Mouse (Mus musculus): ENCODE results near the gene Selenof. TPM values are rescaled to one million over a fixed set of nuclear protein-coding genes. Genes with fewer than 3 reads are reported as not detected.

Selenof gene
- total RNA-seq (2021), result 100 to 1,000 TPM in 1 of 2 experiments, 10 to 100 TPM in 1; 98.7 to 111 TPM
- long read RNA-seq, experiment 1, transcript Selenof-201 (5 exons, 1,514 nt), result major isoform, 51 of 58 reads
- long read RNA-seq, experiment 1, partial matches to known transcripts, result 7 of 58 reads
- long read RNA-seq, experiment 1, other reads (novel, unspliced or antisense), result 0 of 58 reads
- long read RNA-seq, experiment 2, transcript Selenof-201 (5 exons, 1,514 nt), result major isoform, 60 of 66 reads
- long read RNA-seq, experiment 2, partial matches to known transcripts, result 5 of 66 reads
- long read RNA-seq, experiment 2, other reads (novel, unspliced or antisense), result 1 of 66 reads

- intact Hi-C loops (cut with DNase I), result loop anchor here (5.0 kb wide), 1 partner anchor 47 kb away; no protein-coding TSS in a partner anchor
- DNase-seq, result peak; percentile 92 to 96
These were observed at the start of gene Selenof, which contains the start of gene Hs2st1 for GRCm38 (mm10) chr3:144570047-144570815. Gene Selenof (plus strand): TSS chr3:144570304. Gene Hs2st1 (minus strand): TSS chr3:144570181.

GRCm38 (mm10) chr3:144527918-144528317 lies 42.2 kb upstream of the Selenof start:
- no peak for DNase-seq
- intact Hi-C loops (cut with DNase I), result no loop called here

GRCm38 (mm10) chr3:144531023-144531422 lies 39.1 kb upstream of the Selenof start:
- no peak for DNase-seq
- intact Hi-C loops (cut with DNase I), result loop anchor here (5.0 kb wide), 1 partner anchor 86 kb away; no protein-coding TSS in a partner anchor

- DNase-seq, result no peak
- intact Hi-C loops (cut with DNase I), result no loop called here
These were observed 35.0 kb upstream of the Selenof start for GRCm38 (mm10) chr3:144535056-144535455.

- no peak for DNase-seq
These were observed 32.8 kb upstream of the Selenof start for GRCm38 (mm10) chr3:144537078-144537855.

GRCm38 (mm10) chr3:144539051-144539450 lies 31.1 kb upstream of the Selenof start:
- DNase-seq, result no peak
- intact Hi-C loops (cut with DNase I), result no loop called here

More at GRCm38 (mm10) chr3:144537078-144537855, 32.8 kb upstream of the Selenof start:
- intact Hi-C loops (cut with DNase I), result no loop called here

GRCm38 (mm10) chr3:144540805-144541204 lies 29.3 kb upstream of the Selenof start:
- intact Hi-C loops (cut with DNase I), result no loop called here
- DNase-seq, result no peak

- intact Hi-C loops (cut with DNase I), result no loop called here
These were observed 28.1 kb upstream of the Selenof start for GRCm38 (mm10) chr3:144541906-144542438.

GRCm38 (mm10) chr3:144545152-144545551 lies 25.0 kb upstream of the Selenof start:
- intact Hi-C loops (cut with DNase I), result no loop called here
- DNase-seq, result no peak

More at GRCm38 (mm10) chr3:144541906-144542438, 28.1 kb upstream of the Selenof start:
- DNase-seq, result no peak

- intact Hi-C loops (cut with DNase I), result no loop called here
- no peak for DNase-seq
These were observed 24.3 kb upstream of the Selenof start for GRCm38 (mm10) chr3:144545832-144546231.

GRCm38 (mm10) chr3:144546490-144546889 lies 23.6 kb upstream of the Selenof start:
- DNase-seq, result no peak
- intact Hi-C loops (cut with DNase I), result no loop called here

GRCm38 (mm10) chr3:144548186-144548845 lies 21.8 kb upstream of the Selenof start:
- no peak for DNase-seq
- intact Hi-C loops (cut with DNase I), result no loop called here

GRCm38 (mm10) chr3:144550036-144550435 lies 20.1 kb upstream of the Selenof start:
- DNase-seq, result no peak
- intact Hi-C loops (cut with DNase I), result no loop called here

GRCm38 (mm10) chr3:144550659-144551058 lies 19.4 kb upstream of the Selenof start:
- DNase-seq, result no peak
- intact Hi-C loops (cut with DNase I), result no loop called here

GRCm38 (mm10) chr3:144551416-144551815 lies 18.7 kb upstream of the Selenof start:
- intact Hi-C loops (cut with DNase I), result no loop called here
- no peak for DNase-seq

- intact Hi-C loops (cut with DNase I), result no loop called here
- DNase-seq, result no peak
These were observed 16.2 kb upstream of the Selenof start for GRCm38 (mm10) chr3:144553942-144554341.

GRCm38 (mm10) chr3:144554503-144554902 lies 15.6 kb upstream of the Selenof start:
- intact Hi-C loops (cut with DNase I), result no loop called here
- DNase-seq, result no peak

GRCm38 (mm10) chr3:144555144-144555543 lies 15.0 kb upstream of the Selenof start:
- intact Hi-C loops (cut with DNase I), result no loop called here
- no peak for DNase-seq

GRCm38 (mm10) chr3:144556625-144557324 lies 13.3 kb upstream of the Selenof start:
- DNase-seq, result no peak
- intact Hi-C loops (cut with DNase I), result no loop called here
